Mouse (Mus musculus) kidney, postnatal 0 days (tissue): ENCODE measurements at regions not wholly inside any gene's neighbourhood (a gene's known extent, or its start where the extent isn't known, plus 50 kb on each side); places are given as distances from the start of the nearest gene placed in this dataset.

ENCODE experiments used
- ATAC-seq: fragments of 200-750 bp; cut with Nextera tagmentation; replicated peaks from 2 replicates; pipeline ENCODE4 v1.8.0; 2017; ENCODE audit warnings: low read depth, moderate number of reproducible peaks, moderate TSS enrichment, moderate library complexity; ENCODE audit not compliant: low FRiP score
- DNase-seq: peaks from one replicate; pipeline ENCODE4 v3.0.0-alpha.2; 2016; ENCODE audit warnings: low spot score
- H3K27ac ChIP-seq: fragments of 300-500 bp; sonication (generic); 2 replicates; pipeline ENCODE4 v1.5.1; 2014; ENCODE audit warnings: mild to moderate bottlenecking
- H3K27me3 ChIP-seq: fragments of 300-500 bp; sonication (generic); 2 replicates; pipeline ENCODE4 v1.6.1; 2014; ENCODE audit warnings: low read length, mixed read lengths; ENCODE audit not compliant: insufficient read depth
- H3K36me3 ChIP-seq: fragments of 300-500 bp; sonication (generic); 2 replicates; pipeline ENCODE4 v1.6.1; 2014; ENCODE audit warnings: low read length, mixed read lengths; ENCODE audit not compliant: insufficient read depth
- H3K4me1 ChIP-seq: fragments of 300-500 bp; sonication (generic); replicated peaks from 2 replicates; pipeline ENCODE4 v1.6.1; 2014; ENCODE audit warnings: antibody characterized with exemption, low read length, mixed read lengths; ENCODE audit not compliant: insufficient read depth
- H3K4me2 ChIP-seq: fragments of 300-500 bp; sonication (generic); 2 replicates; pipeline ENCODE4 v1.6.1; 2014; ENCODE audit warnings: mild to moderate bottlenecking, low read length, moderate library complexity, mixed read lengths
- H3K4me3 ChIP-seq: fragments of 300-500 bp; sonication (generic); replicated peaks from 2 replicates; pipeline ENCODE4 v1.5.1; 2014; ENCODE audit warnings: low read depth, low read length
- H3K9ac ChIP-seq: fragments of 300-500 bp; sonication (generic); 2 replicates; pipeline ENCODE4 v1.6.1; 2014; ENCODE audit warnings: low read depth, low read length
- H3K9me3 ChIP-seq: fragments of 300-500 bp; sonication (generic); replicated peaks from 2 replicates; pipeline ENCODE4 v1.6.1; 2016; ENCODE audit warnings: low read length, inconsistent platforms, mixed read lengths
- CTCF ChIP-seq: IDR thresholded peaks from 2 replicates; pipeline ENCODE4 v1.5.1; 2016; ENCODE audit warnings: antibody characterized with exemption, low read depth, mild to moderate bottlenecking, moderate library complexity
- WGBS: fragments of 180-500 bp; shearing (Covaris S2); extraction: QIAGEN DNeasy Blood & Tissue Kit; methylation state at CpG from one replicate; pipeline ENCODE4 v1.1.7; 2014; 5-methylcytosine and 5-hydroxymethylcytosine counted together

GRCm38 (mm10) chr12:32683375-32683774 lies 136.0 kb upstream of the Nampt start:
- no peak overlapping the region for H3K27ac ChIP-seq
- TF ChIP-seq CTCF: no peak
- H3K27me3 ChIP-seq: no peaks in the 10 kb centered on the region
- H3K36me3 ChIP-seq: no peaks in the 10 kb centered on the region
- no peaks in the 10 kb centered on the region for H3K9me3 ChIP-seq
- no peaks in the 10 kb centered on the region for H3K4me1 ChIP-seq
- ATAC-seq (no peak), DNase-seq (no peak)
- 91% methylated on average over 2 of the region's 2 CpGs for WGBS
- H3K4me3 ChIP-seq: no peak overlapping the region
- no peak overlapping the region for H3K4me2 ChIP-seq
- no peak overlapping the region for H3K9ac ChIP-seq

DNA sequence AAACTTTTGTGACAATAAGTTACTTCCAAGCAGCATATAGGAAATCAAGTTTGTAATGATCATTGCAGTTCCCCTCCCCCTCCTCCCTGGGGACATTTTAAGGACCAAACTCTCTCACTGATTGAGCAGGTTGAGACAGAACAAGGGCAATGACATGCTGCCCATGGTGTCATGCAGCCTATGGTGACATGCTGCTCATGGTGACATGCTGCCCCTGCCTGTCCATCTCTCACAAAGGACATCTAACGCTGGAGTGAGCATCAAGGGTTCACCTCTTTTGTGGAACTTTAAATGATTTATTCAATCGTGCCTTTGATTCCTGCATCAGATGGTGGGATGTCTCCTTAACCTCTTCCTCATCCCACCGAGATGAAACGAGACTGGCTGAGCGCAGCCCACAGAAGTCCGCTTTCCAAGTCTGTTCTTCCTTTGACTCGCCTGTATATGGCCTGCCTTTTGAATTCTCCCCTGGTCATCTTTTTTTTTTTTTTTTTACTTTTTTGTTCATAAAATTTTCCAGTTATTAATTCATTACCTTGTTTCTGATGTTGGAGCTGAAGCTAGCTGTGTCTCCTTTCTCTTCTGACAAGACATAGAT lies 133.5 kb upstream of the Nampt start:
- no peak overlapping the region for H3K27ac ChIP-seq
- no peak overlapping the region for H3K9ac ChIP-seq
- WGBS: 85% methylated on average over 7 of the region's 7 CpGs
- no peak for ATAC-seq
- no peaks in the 10 kb centered on the region for H3K9me3 ChIP-seq
- H3K27me3 ChIP-seq: no peaks in the 10 kb centered on the region
- H3K4me2 ChIP-seq: no peak overlapping the region
- no peak for DNase-seq
- no peak for TF ChIP-seq CTCF
- no peaks in the 10 kb centered on the region for H3K4me1 ChIP-seq
- H3K36me3 ChIP-seq: no peaks in the 10 kb centered on the region
- H3K4me3 ChIP-seq: no peak overlapping the region

GRCm38 (mm10) chr12:32689361-32689760 lies 130.0 kb upstream of the Nampt start:
- Histone ChIP-seq H3K4me3 (no peak overlapping the region), H3K9ac (no peak overlapping the region), H3K36me3 (no peaks in the 10 kb centered on the region), H3K4me2 (no peak overlapping the region), H3K27me3 (no peaks in the 10 kb centered on the region), H3K4me1 (no peaks in the 10 kb centered on the region), H3K9me3 (no peaks in the 10 kb centered on the region), H3K27ac (no peak overlapping the region)
- 84% methylated on average over 4 of the region's 4 CpGs for WGBS
- no peak for DNase-seq
- TF ChIP-seq CTCF: no peak
- ATAC-seq: no peak

DNA sequence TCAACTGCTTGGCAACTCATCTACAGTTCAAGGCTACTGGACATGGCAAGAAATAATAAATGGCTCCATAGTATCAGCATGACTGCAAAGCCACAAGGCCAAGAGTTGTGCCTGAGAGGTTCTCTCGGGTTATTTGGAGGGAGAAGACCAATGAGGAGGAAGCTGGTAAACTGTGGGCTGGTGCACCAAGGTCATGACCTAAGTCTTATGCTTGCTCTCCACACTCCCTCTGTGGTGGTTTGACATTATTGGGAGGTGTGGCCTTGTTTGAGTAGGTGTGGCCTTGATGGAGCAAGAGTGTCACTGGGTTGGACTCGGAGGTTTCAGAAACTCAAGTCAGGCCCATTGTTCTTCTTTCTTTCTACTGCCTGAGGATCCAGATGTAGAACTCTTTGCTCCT lies 129.2 kb upstream of the Nampt start:
- Histone ChIP-seq H3K9ac (no peak overlapping the region), H3K36me3 (no peaks in the 10 kb centered on the region), H3K9me3 (no peaks in the 10 kb centered on the region), H3K4me3 (no peak overlapping the region), H3K27ac (no peak overlapping the region), H3K27me3 (no peaks in the 10 kb centered on the region), H3K4me1 (no peaks in the 10 kb centered on the region), H3K4me2 (no peak overlapping the region)
- WGBS: 85% methylated on average over 2 of the region's 2 CpGs
- ATAC-seq (no peak), DNase-seq (no peak)
- no peak for TF ChIP-seq CTCF

DNA sequence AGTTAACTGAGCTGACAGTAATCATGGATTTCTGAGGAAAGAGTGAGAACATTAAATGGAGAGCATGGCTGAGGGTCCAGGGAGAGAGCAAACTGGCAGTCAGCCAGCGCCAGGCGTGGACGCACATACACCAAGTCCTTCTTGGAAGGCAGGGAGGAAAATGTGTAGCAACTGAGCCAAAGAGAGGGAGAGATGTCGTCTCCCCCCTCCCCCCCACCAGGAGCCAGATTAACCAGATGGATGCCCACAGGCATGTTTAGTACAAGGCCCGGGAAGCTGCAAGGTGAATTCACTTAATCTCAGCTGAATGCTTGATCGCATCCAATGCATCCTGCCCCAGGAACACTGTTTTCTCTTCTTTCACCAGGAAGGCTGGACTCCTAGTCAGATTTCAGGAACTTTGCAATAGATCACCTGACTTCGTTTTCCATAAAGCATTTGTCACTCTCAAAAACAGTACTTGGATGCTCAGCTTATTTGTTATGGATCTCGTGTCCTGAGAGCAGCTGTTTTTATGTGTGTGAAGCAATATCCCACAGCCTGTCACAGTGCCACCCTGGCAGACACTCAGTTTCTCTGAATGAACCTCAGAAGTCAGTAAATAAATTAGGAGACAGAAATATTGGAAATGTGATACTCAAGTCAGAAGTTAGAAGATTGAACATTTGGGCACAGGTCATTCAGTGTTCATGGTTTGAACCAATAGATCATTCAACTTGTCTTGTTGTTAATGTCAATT lies 127.1 kb upstream of the Nampt start:
- Histone ChIP-seq H3K27me3 (no peaks in the 10 kb centered on the region), H3K9me3 (no peaks in the 10 kb centered on the region), H3K27ac (no peak overlapping the region), H3K9ac (no peak overlapping the region), H3K4me1 (no peaks in the 10 kb centered on the region), H3K4me2 (no peak overlapping the region), H3K4me3 (no peak overlapping the region), H3K36me3 (no peaks in the 10 kb centered on the region)
- DNase-seq: peak; percentile 52
- 21% methylated on average over 8 of the region's 8 CpGs for WGBS
- peak; percentile 68 for ATAC-seq
- no peak for TF ChIP-seq CTCF

DNA sequence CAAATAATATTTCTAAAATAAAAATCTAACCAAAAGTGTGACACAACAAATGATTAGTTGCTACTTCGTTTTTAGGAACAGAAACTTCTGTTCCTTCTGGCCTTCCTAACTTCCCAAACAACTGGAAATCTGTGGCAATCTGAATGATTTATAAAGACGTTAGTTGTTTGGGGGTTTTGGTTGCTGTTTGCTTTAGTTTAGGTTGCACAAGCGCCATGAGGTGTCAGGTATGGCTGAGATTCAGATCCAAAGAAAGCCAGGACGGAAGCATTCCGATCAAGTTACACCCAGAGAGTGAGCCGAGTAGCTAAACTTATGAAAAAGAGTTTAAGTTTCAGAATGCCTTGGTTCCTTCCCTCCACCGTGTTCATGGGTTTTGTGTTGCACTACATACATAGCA lies 126.4 kb upstream of the Nampt start:
- no peak overlapping the region for H3K9ac ChIP-seq
- WGBS: 33% methylated on average over 7 of the region's 7 CpGs
- no peaks in the 10 kb centered on the region for H3K36me3 ChIP-seq
- H3K4me1 ChIP-seq: no peaks in the 10 kb centered on the region
- no peaks in the 10 kb centered on the region for H3K9me3 ChIP-seq
- DNase-seq (peak; percentile 10), ATAC-seq (no peak)
- no peak overlapping the region for H3K4me3 ChIP-seq
- no peak for TF ChIP-seq CTCF
- H3K4me2 ChIP-seq: no peak overlapping the region
- H3K27me3 ChIP-seq: no peaks in the 10 kb centered on the region
- no peak overlapping the region for H3K27ac ChIP-seq
